Comparison of ENCODE assay signal across 32 mouse cellular contexts in the genomic region with DNA sequence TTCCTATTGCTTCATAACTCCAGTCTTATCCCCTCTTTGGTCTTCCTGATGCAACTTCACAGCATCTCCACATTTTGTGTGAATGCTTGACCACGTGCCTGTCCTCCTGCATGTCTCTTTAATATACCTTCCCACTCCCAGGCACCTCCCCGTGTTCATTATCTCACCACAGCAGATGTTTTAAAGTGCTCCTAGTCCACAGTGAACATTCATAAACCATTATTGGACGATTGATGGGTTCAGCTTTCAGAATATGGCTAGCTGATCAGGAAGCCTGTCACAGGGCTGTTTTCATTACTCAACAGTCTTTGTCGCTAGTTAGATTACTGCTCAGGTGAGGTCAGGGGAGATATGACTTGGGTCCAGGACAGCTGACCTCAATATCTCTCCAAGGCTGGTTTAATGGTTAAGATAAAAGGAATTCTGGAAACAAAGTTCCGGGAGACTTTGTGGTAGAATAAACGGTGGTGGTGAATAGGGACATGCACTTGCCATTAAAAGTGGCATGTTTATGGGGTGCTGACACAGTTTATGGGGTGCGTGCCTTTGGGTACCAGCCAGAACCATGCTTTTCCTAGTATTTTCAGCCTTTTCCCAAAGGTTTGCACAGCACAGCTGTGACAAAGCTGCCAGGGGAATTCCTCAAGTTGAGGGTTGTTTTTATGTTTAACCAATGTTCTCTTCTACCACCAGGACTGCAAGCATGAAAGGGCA.
DNase-seq lines count a peak whose midpoint lies in the region; ATAC-seq lines count a peak whose summit lies in the region.
"Had no signal": no experiment of that assay in that cellular context is flagged by ENCODE, and none has a peak within 500 bp of the region (broad histone marks: within the 10 kb centered on the region; RNA-seq: fewer than 3 reads in every experiment).

No protein-coding gene starts in this region.

- no peaks in the 10 kb centered on the region for H3K9me3 ChIP-seq in limb, embryonic 13.5 days
- H3K9me3 ChIP-seq: heart, embryonic 13.5 days; limb, embryonic 15.5 days; liver, embryonic 13.5 days had no signal

- no peak overlapping the region for H3K9ac ChIP-seq in limb, embryonic 13.5 days
- H3K9ac ChIP-seq: heart, embryonic 13.5 days; hindbrain, embryonic 14.5 days; limb, embryonic 15.5 days; liver, embryonic 13.5 days; midbrain, embryonic 13.5 days had no signal

- 7% methylated on average over 7 of the region's 7 CpGs for WGBS in limb, embryonic 13.5 days

- H3K27ac ChIP-seq in limb, embryonic 13.5 days, result no peak overlapping the region
- H3K27ac ChIP-seq: gastrocnemius, adult 2 months; heart, embryonic 13.5 days; hindbrain, embryonic 14.5 days; limb, embryonic 15.5 days; liver, embryonic 13.5 days; midbrain, embryonic 13.5 days had no signal

- H3K36me3 ChIP-seq in limb, embryonic 13.5 days, result no peaks in the 10 kb centered on the region
- H3K36me3 ChIP-seq: heart, embryonic 13.5 days; limb, embryonic 15.5 days; liver, embryonic 13.5 days; midbrain, embryonic 13.5 days had no signal

- no peaks in the 10 kb centered on the region for H3K27me3 ChIP-seq in limb, embryonic 13.5 days
- H3K27me3 ChIP-seq: CH12.LX; heart, embryonic 13.5 days; limb, embryonic 15.5 days; liver, embryonic 13.5 days; megakaryocyte, embryonic 14.5 days; midbrain, embryonic 13.5 days had no signal

- H3K4me2 ChIP-seq in limb, embryonic 13.5 days (replicated peaks), result no peak overlapping the region
- H3K4me2 ChIP-seq: heart, embryonic 13.5 days; hindbrain, embryonic 14.5 days; limb, embryonic 15.5 days; liver, embryonic 13.5 days; midbrain, embryonic 13.5 days had no signal

- no peak overlapping the region for H3K4me3 ChIP-seq in limb, embryonic 13.5 days
- H3K4me3 ChIP-seq: gastrocnemius, adult 2 months; heart, embryonic 13.5 days; limb, embryonic 15.5 days; liver, embryonic 13.5 days; megakaryocyte, embryonic 14.5 days; midbrain, embryonic 13.5 days had no signal

- peak; percentile 69; the same call in 1 of the 2 replicates for ATAC-seq in limb, embryonic 13.5 days (ENCODE audit: low FRiP score, low read depth)
- ATAC-seq in CD4-positive, CD25-positive, alpha-beta regulatory T cell, adult 4 months, result no peak
- ATAC-seq: activated CD4-positive, CD25-positive, alpha-beta regulatory T cell, adult 4 months; forebrain, embryonic 14.5 days; inflammation-experienced regulatory T-cells, adult 6 months; midbrain, embryonic 13.5 days had no signal

- peaks cover 23% of the 10 kb centered on the region for H3K4me1 ChIP-seq in limb, embryonic 13.5 days
- H3K4me1 ChIP-seq: heart, embryonic 13.5 days; liver, embryonic 13.5 days; megakaryocyte, embryonic 14.5 days; midbrain, embryonic 13.5 days had no signal

- peak; percentile 6 for DNase-seq in embryo, embryonic 10 days (ENCODE audit: low spot score)
- DNase-seq in embryo, embryonic 10.5 days (ENCODE audit: low spot score), result peak; percentile 23
- DNase-seq in hindlimb bud, embryonic 11.5 days (ENCODE audit: extremely low spot score, low read depth, low spot score), result peak; percentile 98
- DNase-seq in cerebellum, postnatal 36 days, result no peak
- no peak for DNase-seq in frontal cortex, postnatal 25 days (ENCODE audit: low spot score in 2 of 2)
- DNase-seq: adrenal gland, adult 2 months; adrenal gland, postnatal 36 days; B cell, adult 2 months; cerebellum, adult 18-20 months; cerebellum, postnatal 25 days; gastrocnemius, adult 2 months; gastrocnemius, postnatal 36 days; heart, adult 18-20 months; heart, postnatal 10 days; kidney, adult 9 months; kidney, postnatal 14 days; layer of hippocampus, adult 9-11 months; liver, embryonic 13.5 days; lung, adult 18-20 months; spleen, adult 18-20 months; thymus, postnatal 25 days had no signal

Comparison
In these comparisons a context has a peak if more than half of its experiments do, and no peak if none do; other contexts are left out.
1. DNase-seq: peak in embryo, embryonic 10 days (single experiment), embryo, embryonic 10.5 days (single experiment) and hindlimb bud, embryonic 11.5 days (single experiment); none in cerebellum, postnatal 36 days (0 of 2) and frontal cortex, postnatal 25 days (0 of 2).